Mouse (Mus musculus): ENCODE data around the gene Mindy1.

- TF ChIP-seq ZNF384 (IDR thresholded peaks at IDR 0.05; ENCODE audit: low read depth, low read length) (no peak), CHD2 (IDR thresholded peaks at IDR 0.05; ENCODE audit: low read depth, low read length) (no peak), ZC3H11A (IDR thresholded peaks at IDR 0.05; ENCODE audit: borderline replicate concordance, low read depth, low read length) (no peak), HCFC1 (IDR thresholded peaks at IDR 0.05; ENCODE audit: borderline replicate concordance, insufficient read depth, low read length) (no peak)
These were observed 10.3 kb upstream of the Mindy1 start for GRCm38 (mm10) chr3:95270766-95271364.

All from ES-E14 (cell line).